In genomic region chr4:82504284-82505120, GRCm38 (mm10) we compare ENCODE assay signal across 8 mouse cellular contexts.
DNase-seq lines count a peak whose midpoint lies in the region; ATAC-seq lines count a peak whose summit lies in the region.

No protein-coding gene starts in this region.

- under 1% methylated on average over 62 of the region's 62 CpGs for WGBS in heart, embryonic 11.5 days (ENCODE audit: insufficient replicate concordance)
- under 1% methylated on average over 56 of the region's 62 CpGs for WGBS in kidney, embryonic 14.5 days
- WGBS in midbrain, embryonic 11.5 days: under 1% methylated on average over 62 of the region's 62 CpGs

- ATAC-seq in heart, embryonic 11.5 days (replicated peaks; ENCODE audit: insufficient number of reproducible peaks, low FRiP score, low TSS enrichment): no peak
- ATAC-seq in kidney, embryonic 14.5 days (ENCODE audit: low FRiP score, low TSS enrichment): peak; percentile 2; the same call in 1 of the 2 replicates
- peak; percentile 7; the same call in 1 of the 2 replicates for ATAC-seq in midbrain, embryonic 11.5 days (ENCODE audit: low FRiP score)
- ATAC-seq in frontal cortex, adult (ENCODE audit: low TSS enrichment): no peak

- peaks cover 32% of the 10 kb centered on the region for H3K4me1 ChIP-seq in heart, embryonic 11.5 days (ENCODE audit: control insufficient read depth, insufficient read depth, low read length)
- peaks cover 20% of the 10 kb centered on the region for H3K4me1 ChIP-seq in kidney, embryonic 14.5 days (ENCODE audit: control insufficient read depth, insufficient read depth, low read length)
- peaks cover 36% of the 10 kb centered on the region for H3K4me1 ChIP-seq in midbrain, embryonic 11.5 days (ENCODE audit: control insufficient read depth, insufficient read depth, low read length)

- H3K4me2 ChIP-seq in heart, embryonic 11.5 days: peak overlapping the region; percentile 94
- H3K4me2 ChIP-seq in kidney, embryonic 14.5 days (replicated peaks; ENCODE audit: low read depth, low read length): peak overlapping the region; percentile 66
- H3K4me2 ChIP-seq in midbrain, embryonic 11.5 days: peak overlapping the region; percentile 86

- peak overlapping the region; percentile 100 for H3K9ac ChIP-seq in heart, embryonic 11.5 days (ENCODE audit: low read depth, low read length)
- H3K9ac ChIP-seq in kidney, embryonic 14.5 days (ENCODE audit: low read depth, low read length): peak overlapping the region; percentile 97
- H3K9ac ChIP-seq in midbrain, embryonic 11.5 days (ENCODE audit: low read length): peak overlapping the region; percentile 96

- H3K27me3 ChIP-seq in heart, embryonic 11.5 days (ENCODE audit: control insufficient read depth, insufficient read depth, low read length): no peaks in the 10 kb centered on the region
- H3K27me3 ChIP-seq in kidney, embryonic 14.5 days (ENCODE audit: control insufficient read depth, insufficient read depth, low read length): peaks cover 8% of the 10 kb centered on the region; the same call in 1 of the 2 replicates
- no peaks in the 10 kb centered on the region for H3K27me3 ChIP-seq in midbrain, embryonic 11.5 days (ENCODE audit: control insufficient read depth, insufficient read depth, low read length)

- peak; percentile 43 for DNase-seq in urinary bladder, postnatal 25 days (ENCODE audit: low spot score)
- no peak for DNase-seq in urinary bladder, adult 2 months (ENCODE audit: low spot score)
- DNase-seq in embryo, embryonic 10 days (ENCODE audit: low spot score): peak; percentile 58
- DNase-seq in midbrain, embryonic 11.5 days (ENCODE audit: low spot score, missing footprints): no peak
- no peak for DNase-seq in left cerebral cortex, adult 11 months (ENCODE audit: low spot score)

- peak overlapping the region; percentile 100 for H3K27ac ChIP-seq in heart, embryonic 11.5 days (ENCODE audit: low read depth, low read length)
- H3K27ac ChIP-seq in kidney, embryonic 14.5 days (ENCODE audit: low read depth, low read length): peak overlapping the region; percentile 98
- H3K27ac ChIP-seq in midbrain, embryonic 11.5 days (ENCODE audit: low read depth, low read length): peak overlapping the region; percentile 98

- H3K4me3 ChIP-seq in heart, embryonic 11.5 days (ENCODE audit: low read depth, low read length): peak overlapping the region; percentile 80
- peak overlapping the region; percentile 86 for H3K4me3 ChIP-seq in kidney, embryonic 14.5 days (ENCODE audit: low read length)
- peak overlapping the region; percentile 85 for H3K4me3 ChIP-seq in midbrain, embryonic 11.5 days (ENCODE audit: low read depth, low read length)

- no peaks in the 10 kb centered on the region for H3K36me3 ChIP-seq in heart, embryonic 11.5 days (ENCODE audit: control insufficient read depth, insufficient read depth, low read length)
- no peaks in the 10 kb centered on the region for H3K36me3 ChIP-seq in kidney, embryonic 14.5 days (ENCODE audit: control insufficient read depth, insufficient read depth, low read length)
- no peaks in the 10 kb centered on the region for H3K36me3 ChIP-seq in midbrain, embryonic 11.5 days (ENCODE audit: control insufficient read depth, insufficient read depth, low read length)

- H3K9me3 ChIP-seq in heart, embryonic 11.5 days (replicated peaks; ENCODE audit: control insufficient read depth, low read length): no peaks in the 10 kb centered on the region
- H3K9me3 ChIP-seq in kidney, embryonic 14.5 days (ENCODE audit: control insufficient read depth, low read length): no peaks in the 10 kb centered on the region
- no peaks in the 10 kb centered on the region for H3K9me3 ChIP-seq in midbrain, embryonic 11.5 days (ENCODE audit: control insufficient read depth, low read length)

Comparison
In these comparisons a context has a peak if more than half of its experiments do, and no peak if none do; other contexts are left out.
1. DNase-seq: peak in urinary bladder, postnatal 25 days (single experiment) and embryo, embryonic 10 days (single experiment); none in urinary bladder, adult 2 months (single experiment), midbrain, embryonic 11.5 days (single experiment) and left cerebral cortex, adult 11 months (single experiment).
2. ATAC-seq: peak in kidney, embryonic 14.5 days (single experiment) and midbrain, embryonic 11.5 days (single experiment); none in heart, embryonic 11.5 days (single experiment) and frontal cortex, adult (single experiment).
3. Peak in every context shown above with its lines, with median percentiles within 50 percentile points of each other: H3K27ac ChIP-seq, H3K4me2 ChIP-seq, H3K4me3 ChIP-seq and H3K9ac ChIP-seq.